Mouse (Mus musculus): Measurements from ENCODE around the gene Sgcb. TPM values are rescaled to one million over a fixed set of nuclear protein-coding genes. Genes with fewer than 3 reads are reported as not detected.

The Sgcb gene
- polyA plus RNA-seq, 1 experiment from 2014 or later = 2.4 TPM

- H3K27ac ChIP-seq (ENCODE audit: low read length) = no peak overlapping the region
- H3K27me3 ChIP-seq (ENCODE audit: control insufficient read depth, insufficient read depth, low read depth, low read length) = peaks cover 10% of the 10 kb centered on the region
- H3K9me3 ChIP-seq (replicated peaks; ENCODE audit: control insufficient read depth, low read length) = no peaks in the 10 kb centered on the region
- H3K4me3 ChIP-seq (ENCODE audit: low read depth, low read length) = no peak overlapping the region
- 60% methylated on average over 4 of the region's 4 CpGs for WGBS (ENCODE audit: insufficient replicate concordance)
- no peaks in the 10 kb centered on the region for H3K4me1 ChIP-seq (ENCODE audit: control insufficient read depth, low read depth, low read length)
- H3K4me2 ChIP-seq (ENCODE audit: low read depth, low read length) = no peak overlapping the region
- no peaks in the 10 kb centered on the region for H3K36me3 ChIP-seq (ENCODE audit: control insufficient read depth, insufficient read depth)
- ATAC-seq (ENCODE audit: low read depth) = no peak
- H3K9ac ChIP-seq (ENCODE audit: low read depth, low read length) = no peak overlapping the region
These were observed 5.5 kb downstream of the Sgcb start for GRCm38 (mm10) chr5:73642091-73642490.

DNA sequence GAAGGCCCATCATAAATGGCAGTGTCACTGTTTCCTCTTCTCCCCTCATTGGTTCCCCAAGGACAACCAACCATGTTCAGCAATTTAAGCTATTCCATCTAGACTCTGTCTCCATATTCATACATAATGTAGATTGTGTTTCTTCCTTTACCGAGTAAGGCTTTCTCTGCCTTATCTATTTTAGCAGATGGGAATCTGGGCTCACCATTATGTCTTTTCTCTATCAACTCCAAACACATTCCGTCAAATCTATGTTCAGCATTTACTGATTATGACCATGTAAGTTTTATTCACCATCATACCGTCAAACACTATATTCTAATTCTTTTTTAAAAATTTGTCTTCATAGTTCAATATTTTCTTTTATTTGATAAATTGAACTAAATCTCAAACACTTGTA lies 6.5 kb downstream of the Sgcb start:
- no peak overlapping the region for H3K4me3 ChIP-seq (ENCODE audit: low read depth, low read length)
- 46% methylated on average over 3 of the region's 3 CpGs for WGBS (ENCODE audit: insufficient replicate concordance)
- H3K4me2 ChIP-seq (ENCODE audit: low read depth, low read length) = no peak overlapping the region
- no peak overlapping the region for H3K9ac ChIP-seq (ENCODE audit: low read depth, low read length)
- no peaks in the 10 kb centered on the region for H3K9me3 ChIP-seq (replicated peaks; ENCODE audit: control insufficient read depth, low read length)
- H3K36me3 ChIP-seq (ENCODE audit: control insufficient read depth, insufficient read depth) = no peaks in the 10 kb centered on the region
- no peak overlapping the region for H3K27ac ChIP-seq (ENCODE audit: low read length)
- H3K4me1 ChIP-seq (ENCODE audit: control insufficient read depth, low read depth, low read length) = no peaks in the 10 kb centered on the region
- H3K27me3 ChIP-seq (ENCODE audit: control insufficient read depth, insufficient read depth, low read depth, low read length) = peaks cover under 1% of the 10 kb centered on the region
- no peak for ATAC-seq (ENCODE audit: low read depth)

- H3K4me3 ChIP-seq (ENCODE audit: low read depth, low read length) = no peak overlapping the region
- no peaks in the 10 kb centered on the region for H3K36me3 ChIP-seq (ENCODE audit: control insufficient read depth, insufficient read depth)
- no peak overlapping the region for H3K9ac ChIP-seq (ENCODE audit: low read depth, low read length)
- no peak overlapping the region for H3K4me2 ChIP-seq (ENCODE audit: low read depth, low read length)
- H3K4me1 ChIP-seq (ENCODE audit: control insufficient read depth, low read depth, low read length) = no peaks in the 10 kb centered on the region
- H3K27me3 ChIP-seq (ENCODE audit: control insufficient read depth, insufficient read depth, low read depth, low read length) = no peaks in the 10 kb centered on the region
- WGBS (ENCODE audit: insufficient replicate concordance) = 43% methylated on average over 8 of the region's 8 CpGs
- H3K27ac ChIP-seq (ENCODE audit: low read length) = no peak overlapping the region
- no peaks in the 10 kb centered on the region for H3K9me3 ChIP-seq (replicated peaks; ENCODE audit: control insufficient read depth, low read length)
- no peak for ATAC-seq (ENCODE audit: low read depth)
These were observed 10.1 kb downstream of the Sgcb start for GRCm38 (mm10) chr5:73637337-73638107.

GRCm38 (mm10) chr5:73633141-73633540 lies 14.4 kb downstream of the Sgcb start:
- Histone ChIP-seq H3K27ac (ENCODE audit: low read length) (no peak overlapping the region), H3K4me1 (ENCODE audit: control insufficient read depth, low read depth, low read length) (no peaks in the 10 kb centered on the region), H3K9ac (ENCODE audit: low read depth, low read length) (no peak overlapping the region), H3K4me3 (ENCODE audit: low read depth, low read length) (no peak overlapping the region), H3K4me2 (ENCODE audit: low read depth, low read length) (no peak overlapping the region), H3K9me3 (replicated peaks; ENCODE audit: control insufficient read depth, low read length) (no peaks in the 10 kb centered on the region), H3K27me3 (ENCODE audit: control insufficient read depth, insufficient read depth, low read depth, low read length) (no peaks in the 10 kb centered on the region), H3K36me3 (ENCODE audit: control insufficient read depth, insufficient read depth) (no peaks in the 10 kb centered on the region)
- 50% methylated on average over 8 of the region's 8 CpGs for WGBS (ENCODE audit: insufficient replicate concordance)
- ATAC-seq (ENCODE audit: low read depth) = no peak

DNA sequence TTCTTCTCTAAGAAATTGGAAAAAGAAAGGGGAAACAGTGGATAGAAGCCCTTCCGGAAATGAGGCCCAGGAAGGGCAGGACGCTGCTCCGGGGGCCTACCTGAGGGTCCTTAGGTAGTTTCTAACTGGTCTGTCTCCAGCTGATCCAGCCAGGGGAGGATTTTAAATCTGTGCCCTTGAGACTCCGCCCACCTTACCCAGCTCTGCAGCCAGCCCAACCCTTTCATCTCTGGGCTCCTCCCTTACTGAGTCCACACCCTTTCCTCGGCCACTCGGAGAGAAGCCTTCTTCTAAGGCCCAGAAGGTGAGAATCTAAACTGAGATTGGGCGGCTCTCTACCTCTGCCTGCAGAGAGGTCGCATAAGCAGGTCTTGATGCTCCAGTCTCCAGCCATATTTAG lies 15.3 kb downstream of the Sgcb start, which contains the start of gene Lrrc66:
TSS of gene Lrrc66 (minus strand) at position 236 of the 400 bp plus-strand sequence.
- no peak within 1 kb of the TSS for H3K27ac ChIP-seq (ENCODE audit: low read length)
- no peak for ATAC-seq (ENCODE audit: low read depth)

GRCm38 (mm10) chr5:73631001-73631558 lies 16.5 kb downstream of the Sgcb start:
- no peak for ATAC-seq (ENCODE audit: low read depth)
- Histone ChIP-seq H3K9me3 (replicated peaks; ENCODE audit: control insufficient read depth, low read length) (no peaks in the 10 kb centered on the region), H3K36me3 (ENCODE audit: control insufficient read depth, insufficient read depth) (no peaks in the 10 kb centered on the region), H3K4me1 (ENCODE audit: control insufficient read depth, low read depth, low read length) (no peaks in the 10 kb centered on the region), H3K27ac (ENCODE audit: low read length) (no peak overlapping the region), H3K27me3 (ENCODE audit: control insufficient read depth, insufficient read depth, low read depth, low read length) (no peaks in the 10 kb centered on the region), H3K9ac (ENCODE audit: low read depth, low read length) (no peak overlapping the region), H3K4me2 (ENCODE audit: low read depth, low read length) (no peak overlapping the region), H3K4me3 (ENCODE audit: low read depth, low read length) (no peak overlapping the region)
- 49% methylated on average over 10 of the region's 10 CpGs for WGBS (ENCODE audit: insufficient replicate concordance)

More for the DNA sequence above, 15.3 kb downstream of the Sgcb start, which contains the start of gene Lrrc66:
- Histone ChIP-seq H3K36me3 (ENCODE audit: control insufficient read depth, insufficient read depth) (no peaks in the 10 kb centered on the region), H3K9me3 (replicated peaks; ENCODE audit: control insufficient read depth, low read length) (no peaks in the 10 kb centered on the region), H3K27me3 (ENCODE audit: control insufficient read depth, insufficient read depth, low read depth, low read length) (no peaks in the 10 kb centered on the region), H3K4me3 (ENCODE audit: low read depth, low read length) (no peak within 1 kb of the TSS), H3K9ac (ENCODE audit: low read depth, low read length) (no peak within 1 kb of the TSS), H3K4me1 (ENCODE audit: control insufficient read depth, low read depth, low read length) (no peaks in the 10 kb centered on the region), H3K4me2 (ENCODE audit: low read depth, low read length) (no peak within 1 kb of the TSS)
- 58% methylated on average over 8 of the region's 8 CpGs for WGBS (ENCODE audit: insufficient replicate concordance)

- ATAC-seq (ENCODE audit: low read depth) = peak; percentile 51; the same call in 1 of the 2 replicates
- 8% methylated on average over 5 of the region's 5 CpGs for WGBS (ENCODE audit: insufficient replicate concordance)
- Histone ChIP-seq H3K27ac (ENCODE audit: low read length) (no peak overlapping the region), H3K4me2 (ENCODE audit: low read depth, low read length) (no peak overlapping the region), H3K36me3 (ENCODE audit: control insufficient read depth, insufficient read depth) (no peaks in the 10 kb centered on the region), H3K27me3 (ENCODE audit: control insufficient read depth, insufficient read depth, low read depth, low read length) (no peaks in the 10 kb centered on the region), H3K4me1 (ENCODE audit: control insufficient read depth, low read depth, low read length) (no peaks in the 10 kb centered on the region), H3K4me3 (ENCODE audit: low read depth, low read length) (no peak overlapping the region), H3K9me3 (replicated peaks; ENCODE audit: control insufficient read depth, low read length) (no peaks in the 10 kb centered on the region), H3K9ac (ENCODE audit: low read depth, low read length) (no peak overlapping the region)
These were observed 17.4 kb downstream of the Sgcb start for GRCm38 (mm10) chr5:73630141-73630540.

DNA sequence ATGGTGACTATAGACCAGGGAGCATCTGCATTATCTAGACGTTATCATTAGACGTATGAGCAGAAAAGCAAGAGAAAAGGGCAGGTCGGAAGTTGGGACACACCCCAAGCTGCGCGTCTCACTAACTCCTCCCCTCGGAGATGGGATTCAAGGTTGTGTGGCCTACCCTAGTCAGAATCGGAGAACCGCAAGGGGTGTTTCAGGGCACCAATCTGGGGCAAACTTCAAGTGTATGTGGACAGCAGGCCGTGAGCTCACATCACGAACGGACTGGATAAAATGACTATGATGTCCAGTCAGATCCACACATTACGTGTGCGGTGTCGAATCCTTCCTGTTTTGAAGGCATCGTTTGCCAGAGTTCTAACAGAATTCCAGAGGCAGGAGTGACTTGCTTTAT lies 19.6 kb downstream of the Sgcb start:
- Histone ChIP-seq H3K4me2 (ENCODE audit: low read depth, low read length) (no peak overlapping the region), H3K27me3 (ENCODE audit: control insufficient read depth, insufficient read depth, low read depth, low read length) (no peaks in the 10 kb centered on the region), H3K9ac (ENCODE audit: low read depth, low read length) (no peak overlapping the region), H3K4me3 (ENCODE audit: low read depth, low read length) (no peak overlapping the region), H3K36me3 (ENCODE audit: control insufficient read depth, insufficient read depth) (no peaks in the 10 kb centered on the region), H3K4me1 (ENCODE audit: control insufficient read depth, low read depth, low read length) (no peaks in the 10 kb centered on the region), H3K27ac (ENCODE audit: low read length) (no peak overlapping the region), H3K9me3 (replicated peaks; ENCODE audit: control insufficient read depth, low read length) (no peaks in the 10 kb centered on the region)
- no peak for ATAC-seq (ENCODE audit: low read depth)
- WGBS (ENCODE audit: insufficient replicate concordance) = 72% methylated on average over 15 of the region's 15 CpGs

DNA sequence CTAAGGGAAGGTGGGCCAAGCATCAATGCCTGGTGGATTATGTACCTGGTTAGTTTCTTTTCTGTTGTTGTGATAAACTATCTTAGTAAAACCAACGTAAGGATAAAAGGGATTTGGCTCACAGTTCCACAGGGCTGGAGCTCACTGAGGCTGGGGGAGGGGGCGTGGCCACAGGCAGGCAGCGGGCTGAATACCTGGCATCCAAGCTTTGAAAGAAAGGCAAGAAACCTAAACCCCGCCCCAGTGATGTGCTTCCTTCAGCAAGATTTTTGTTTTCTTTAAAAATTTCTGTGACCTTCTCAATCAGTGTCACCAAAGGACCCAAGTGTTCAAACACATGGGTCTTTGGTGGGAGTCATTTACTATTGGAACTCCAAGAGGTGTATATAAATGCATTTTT lies 20.0 kb downstream of the Sgcb start:
- Histone ChIP-seq H3K9ac (ENCODE audit: low read depth, low read length) (no peak overlapping the region), H3K27ac (ENCODE audit: low read length) (no peak overlapping the region), H3K4me3 (ENCODE audit: low read depth, low read length) (no peak overlapping the region), H3K4me1 (ENCODE audit: control insufficient read depth, low read depth, low read length) (no peaks in the 10 kb centered on the region), H3K9me3 (replicated peaks; ENCODE audit: control insufficient read depth, low read length) (no peaks in the 10 kb centered on the region), H3K27me3 (ENCODE audit: control insufficient read depth, insufficient read depth, low read depth, low read length) (no peaks in the 10 kb centered on the region), H3K36me3 (ENCODE audit: control insufficient read depth, insufficient read depth) (no peaks in the 10 kb centered on the region), H3K4me2 (ENCODE audit: low read depth, low read length) (no peak overlapping the region)
- 66% methylated on average over 4 of the region's 4 CpGs for WGBS (ENCODE audit: insufficient replicate concordance)
- no peak for ATAC-seq (ENCODE audit: low read depth)
